Mouse (Mus musculus) megakaryocyte, adult 5-6 weeks (primary cell): ENCODE results near the gene Lrrc74b. TPM values are rescaled to one million over a fixed set of nuclear protein-coding genes. Genes with fewer than 3 reads are reported as not detected.
"Not testable (repeated sequence)": the region's sequence is repeated elsewhere in the genome, so short reads cannot be mapped to it uniquely, and the experiment has no call there.

ENCODE experiments used
- ATAC-seq: 2 replicates; pipeline ENCODE4 v1.8.0; 2016; ENCODE audit warnings: mild to moderate bottlenecking, inconsistent platforms; ENCODE audit not compliant: poor library complexity, severe bottlenecking
- total RNA-seq, 2 experiments: library from RNA; stranded (forward) in 1 of 2; stranded (reverse) in 1 of 2; fragments of 153-499, 151-499 nt in 1 of 2; fragments of 221-1000, 200-1000 nt in 1 of 2; gene quantifications; 2 replicates each; pipeline versions ENCODE4 v1.2.3 to v1.2.4; 2015 to 2017

Lrrc74b gene
- total RNA-seq, 2 experiments from 2014 or later = not detected

- peak; percentile 80 for ATAC-seq
These were observed 6.9 kb downstream of the Lrrc74b start for GRCm38 (mm10) chr16:17553910-17554685.

GRCm38 (mm10) chr16:17552837-17553236 is 8.2 kb downstream of the Lrrc74b start:
- no peak for ATAC-seq

- no peak for ATAC-seq
These were observed 18.4 kb downstream of the Lrrc74b start for GRCm38 (mm10) chr16:17542632-17543031.

GRCm38 (mm10) chr16:17536584-17536983 is 24.5 kb downstream of the Lrrc74b start:
- no peak for ATAC-seq

- ATAC-seq = no peak
These were observed 28.2 kb downstream of the Lrrc74b start for GRCm38 (mm10) chr16:17532676-17533329.

GRCm38 (mm10) chr16:17532271-17532670 is 28.8 kb downstream of the Lrrc74b start:
- ATAC-seq = no peak

- peak; percentile 91 for ATAC-seq
These were observed 30.3 kb downstream of the Lrrc74b start, which contains the start of gene Thap7 for GRCm38 (mm10) chr16:17530640-17531288. Thap7 (minus strand) TSS chr16:17531136.

GRCm38 (mm10) chr16:17529981-17530586 is 31.0 kb downstream of the Lrrc74b start:
- 0 out of 2 replicates have a peak, but pooled peaks have one; percentile 4 for ATAC-seq

- ATAC-seq = no peak
These were observed 32.8 kb downstream of the Lrrc74b start for GRCm38 (mm10) chr16:17528276-17528675.

GRCm38 (mm10) chr16:17527606-17528005 is 33.4 kb downstream of the Lrrc74b start:
- no peak for ATAC-seq

GRCm38 (mm10) chr16:17526223-17526622 is 34.8 kb downstream of the Lrrc74b start:
- ATAC-seq = no peak

GRCm38 (mm10) chr16:17525524-17525923 is 35.5 kb downstream of the Lrrc74b start:
- ATAC-seq = no peak

GRCm38 (mm10) chr16:17524156-17524555 is 36.9 kb downstream of the Lrrc74b start:
- ATAC-seq = no peak

GRCm38 (mm10) chr16:17518910-17519309 is 42.1 kb downstream of the Lrrc74b start:
- ATAC-seq = no peak

- ATAC-seq = no peak
These were observed 49.6 kb downstream of the Lrrc74b start for GRCm38 (mm10) chr16:17511431-17511830.

- ATAC-seq = no peak
These were observed 50.4 kb downstream of the Lrrc74b start for GRCm38 (mm10) chr16:17510686-17511085.

- no peak for ATAC-seq
These were observed 50.9 kb downstream of the Lrrc74b start for GRCm38 (mm10) chr16:17510143-17510542.

GRCm38 (mm10) chr16:17509240-17509597 is 51.8 kb downstream of the Lrrc74b start:
- no peak for ATAC-seq

- ATAC-seq = peak; percentile 98
These were observed 52.4 kb downstream of the Lrrc74b start, which contains the start of gene Lztr1 for GRCm38 (mm10) chr16:17508546-17509239. Lztr1 (plus strand) TSS chr16:17508688.

GRCm38 (mm10) chr16:17508031-17508430 is 53.0 kb downstream of the Lrrc74b start:
- ATAC-seq = not testable (repeated sequence)
